Mouse (Mus musculus) lung, postnatal 0 days (tissue): ENCODE measurements around the gene Gps2.

Experiments
- CTCF ChIP-seq: IDR thresholded peaks from 2 replicates; pipeline ENCODE4 v1.5.1; 2016; ENCODE audit warnings: antibody characterized with exemption, mild to moderate bottlenecking
- EP300 ChIP-seq: IDR thresholded peaks from 2 replicates; pipeline ENCODE4 v1.6.1; 2016; ENCODE audit warnings: antibody characterized with exemption, mild to moderate bottlenecking, control low read depth

DNA sequence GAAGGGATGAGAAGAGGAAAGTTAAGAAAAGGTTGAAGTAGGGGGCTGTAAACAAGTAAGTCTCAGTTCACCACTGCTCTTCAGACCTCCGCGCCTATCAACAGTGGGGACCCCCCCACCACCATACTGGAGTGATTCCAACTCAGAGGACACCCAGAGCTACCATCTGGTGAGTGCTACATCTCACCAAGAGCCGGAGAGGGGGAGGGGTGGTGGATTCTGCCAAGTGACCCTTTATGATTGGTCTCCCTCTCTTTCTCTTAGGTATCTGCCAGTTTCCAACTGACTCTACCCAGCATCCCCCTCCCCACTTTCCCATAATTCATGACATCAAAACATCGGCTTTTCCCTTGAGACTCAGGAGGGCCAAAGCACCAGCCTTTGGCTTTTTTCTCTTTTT lies 27.3 kb downstream of the Gps2 start:
- TF ChIP-seq CTCF (no peak), EP300 (no peak)
